Mouse (Mus musculus) cerebellum, adult (tissue): ENCODE measurements at regions not wholly inside any gene's neighbourhood (a gene's known extent, or its start where the extent isn't known, plus 50 kb on each side); places are given as distances from the start of the nearest gene placed in this dataset.

Experiments used
- ATAC-seq: cut with Nextera tagmentation; 2 replicates; pipeline ENCODE4 v1.9.2; 2017; ENCODE audit warnings: mild to moderate bottlenecking, moderate library complexity, mixed read lengths; ENCODE audit not compliant: insufficient number of reproducible peaks, low FRiP score, low TSS enrichment

DNA sequence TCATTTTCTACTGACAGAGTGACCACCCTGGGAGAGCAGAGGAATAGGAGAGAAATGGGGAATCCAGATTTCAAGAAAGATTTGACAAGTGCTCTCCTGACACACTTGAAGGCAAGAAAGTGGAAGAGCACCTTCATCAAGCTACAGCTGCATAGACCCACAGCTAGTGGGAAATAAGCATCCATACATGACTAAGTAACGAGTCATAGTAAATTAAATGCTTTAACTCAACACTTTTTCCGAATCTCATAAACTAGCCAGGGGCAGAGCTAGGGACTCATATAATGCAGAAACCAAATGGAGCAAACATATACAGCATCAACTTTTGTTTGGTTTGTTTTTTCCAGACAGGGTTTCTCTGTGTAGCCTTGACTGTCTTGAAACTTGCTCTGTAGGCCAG is 383.2 kb upstream of the Gm10306 start:
- no peak for ATAC-seq

DNA sequence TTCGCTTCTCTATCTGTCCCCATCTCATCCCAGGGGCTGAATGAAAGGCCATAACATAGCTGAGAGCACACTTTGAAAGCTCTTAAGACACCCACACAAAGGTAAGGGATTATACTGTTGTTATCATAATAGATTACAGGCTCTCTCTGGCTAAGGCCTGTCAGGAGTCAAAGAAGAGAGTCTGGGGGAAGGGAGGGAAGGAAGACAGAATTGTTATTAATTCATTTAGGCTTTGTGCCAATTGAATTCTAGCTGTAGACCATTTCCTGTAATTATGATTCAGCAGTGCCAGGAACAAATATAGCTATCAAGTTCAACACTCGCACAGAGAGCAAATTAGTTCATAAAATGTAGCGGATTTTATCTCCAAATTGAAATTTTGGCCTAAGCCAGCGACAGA is 369.3 kb upstream of the Gm10306 start:
- ATAC-seq, result no peak

GRCm38 (mm10) chr4:94188354-94188753 is 368.0 kb upstream of the Gm10306 start:
- no peak for ATAC-seq

DNA sequence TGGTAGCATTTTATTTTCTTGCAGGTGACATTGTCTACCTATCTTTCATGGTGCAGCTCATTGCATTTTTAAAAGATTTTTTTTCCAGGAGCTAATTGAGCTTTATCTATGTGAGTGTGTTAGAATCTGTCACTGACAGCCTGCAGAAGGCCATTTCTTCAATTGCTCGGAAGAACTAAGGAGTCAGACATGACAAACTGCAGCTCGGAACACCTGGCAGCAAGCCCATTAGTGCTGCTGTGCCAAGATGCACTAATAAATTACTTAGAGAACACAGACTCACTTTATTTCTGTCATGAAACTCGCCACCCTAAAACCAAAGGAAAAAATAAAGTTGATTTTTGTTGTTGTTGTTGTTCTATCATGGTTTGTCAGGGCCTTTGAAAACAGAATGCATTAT is 367.5 kb upstream of the Gm10306 start:
- ATAC-seq, result no peak

DNA sequence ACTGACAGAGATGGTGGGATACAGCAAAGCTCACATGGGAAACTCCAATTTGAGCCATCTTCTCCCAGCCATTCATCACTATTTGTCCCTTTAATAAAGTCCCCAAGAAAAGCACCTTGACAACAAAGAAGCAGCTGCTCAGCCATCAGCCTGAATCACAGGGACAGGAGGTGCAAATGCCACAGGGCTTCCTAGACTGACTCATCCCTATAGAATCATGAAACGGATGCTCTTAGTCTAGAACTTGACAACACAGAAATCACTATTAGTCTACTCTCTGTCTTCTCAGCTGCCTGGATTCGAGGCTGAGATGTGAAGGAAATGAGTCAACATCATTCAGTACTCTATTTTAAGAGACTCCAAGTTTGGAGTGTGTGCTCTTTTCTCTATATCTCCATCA is 365.4 kb upstream of the Gm10306 start:
- ATAC-seq, result no peak

GRCm38 (mm10) chr4:94216265-94216664 is 340.1 kb upstream of the Gm10306 start:
- no peak for ATAC-seq

DNA sequence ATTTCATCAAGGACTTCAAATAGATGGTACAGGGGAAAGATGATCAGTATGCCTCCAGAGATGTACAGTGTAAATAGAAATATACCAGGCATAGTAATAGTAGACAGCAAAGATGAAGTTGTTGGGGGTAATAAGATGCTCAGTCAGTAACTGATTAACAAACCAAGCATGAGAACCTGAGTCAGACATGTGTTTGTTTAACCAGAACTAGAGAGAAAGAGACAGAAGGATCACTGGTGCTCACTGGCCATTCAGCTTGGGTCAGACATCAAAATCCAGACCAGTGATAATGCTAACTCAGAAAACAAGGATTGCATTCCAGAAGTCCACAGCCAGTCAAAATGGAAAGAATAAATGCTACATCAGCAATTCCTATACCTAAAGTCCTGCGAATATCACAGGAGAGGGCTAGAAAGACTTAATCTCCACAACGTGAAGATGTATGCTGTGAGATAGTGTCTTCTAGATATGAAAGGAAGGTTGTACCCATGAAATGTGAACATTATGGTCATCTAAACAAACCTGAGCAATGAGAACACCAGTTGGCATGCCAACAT is 320.6 kb upstream of the Gm10306 start:
- ATAC-seq, result no peak

DNA sequence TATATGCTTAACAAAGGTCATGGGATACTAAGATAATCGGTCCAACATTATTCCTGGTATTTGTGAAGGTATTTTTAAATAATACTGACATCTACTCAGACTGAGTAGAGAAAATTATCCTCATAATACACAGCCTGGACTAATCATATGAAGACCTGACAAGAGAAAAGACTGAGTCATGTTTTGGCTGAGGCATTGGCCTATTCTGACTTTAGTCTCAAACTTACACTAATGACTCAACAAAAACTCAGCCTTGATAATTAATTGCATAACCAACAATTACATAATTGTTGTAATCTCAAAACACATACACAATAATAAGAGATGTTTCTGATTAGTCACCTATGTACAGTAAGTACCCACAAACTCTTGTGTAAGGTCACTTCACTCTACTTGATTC is 300.3 kb upstream of the Gm10306 start:
- ATAC-seq, result no peak

GRCm38 (mm10) chr4:94261136-94261535 is 295.2 kb upstream of the Gm10306 start:
- ATAC-seq, result no peak

DNA sequence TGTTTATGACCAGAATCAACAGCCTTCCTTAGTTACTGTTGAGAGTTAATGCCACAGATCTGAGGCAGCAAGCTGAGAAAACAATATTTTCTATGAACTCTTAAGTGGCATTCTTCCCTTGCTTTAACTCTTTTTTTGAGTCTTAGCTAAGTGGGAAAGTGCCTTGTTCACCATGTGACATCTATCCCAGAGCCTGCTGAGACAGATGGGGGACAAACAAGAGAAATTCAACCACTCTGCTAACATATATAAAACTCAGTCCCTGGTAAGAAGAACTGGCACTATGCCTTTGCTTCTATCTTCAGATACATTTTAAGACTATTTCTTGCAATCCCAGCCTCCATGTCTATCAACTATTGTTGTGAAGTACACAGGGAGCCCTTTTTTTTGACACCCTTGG is 274.6 kb upstream of the Gm10306 start:
- ATAC-seq, result no peak

DNA sequence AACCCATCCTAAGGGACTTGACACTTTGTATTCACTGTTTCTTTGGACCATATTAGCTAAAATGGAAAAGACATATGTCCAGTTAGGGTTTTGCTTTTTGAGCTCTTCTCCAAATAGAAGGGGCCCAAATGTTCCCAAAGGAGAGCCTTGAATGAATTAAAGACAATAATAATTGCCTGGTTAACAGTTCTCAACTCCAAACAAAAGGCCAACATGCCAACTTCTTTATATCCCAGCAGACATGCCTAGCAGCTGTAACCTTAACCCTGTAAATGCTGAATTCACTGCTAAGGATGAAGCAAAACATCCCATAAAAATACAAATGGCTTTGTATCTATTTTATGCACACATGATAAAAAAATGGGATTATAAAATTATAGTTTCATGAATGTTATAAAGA is 264.2 kb upstream of the Gm10306 start:
- ATAC-seq, result no peak

DNA sequence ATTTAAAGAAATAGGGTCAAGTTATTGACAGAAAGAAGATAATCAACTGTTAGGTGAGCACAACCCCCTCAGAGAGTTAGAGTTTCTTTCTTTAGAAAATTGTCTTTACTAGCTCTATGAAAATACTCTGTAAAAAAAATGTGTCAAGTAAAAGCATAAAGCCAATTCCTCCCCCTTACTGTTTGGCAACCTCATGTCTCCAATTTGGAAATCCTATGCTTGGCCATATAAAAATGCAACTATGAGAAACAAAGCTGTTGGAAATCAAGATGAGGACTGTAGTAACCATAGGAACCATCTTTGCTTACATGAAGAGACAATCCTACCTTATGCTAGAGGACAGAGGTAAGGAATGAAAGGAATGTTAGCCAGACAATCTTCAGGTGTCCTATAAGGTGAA is 239.0 kb upstream of the Gm10306 start:
- ATAC-seq, result no peak

DNA sequence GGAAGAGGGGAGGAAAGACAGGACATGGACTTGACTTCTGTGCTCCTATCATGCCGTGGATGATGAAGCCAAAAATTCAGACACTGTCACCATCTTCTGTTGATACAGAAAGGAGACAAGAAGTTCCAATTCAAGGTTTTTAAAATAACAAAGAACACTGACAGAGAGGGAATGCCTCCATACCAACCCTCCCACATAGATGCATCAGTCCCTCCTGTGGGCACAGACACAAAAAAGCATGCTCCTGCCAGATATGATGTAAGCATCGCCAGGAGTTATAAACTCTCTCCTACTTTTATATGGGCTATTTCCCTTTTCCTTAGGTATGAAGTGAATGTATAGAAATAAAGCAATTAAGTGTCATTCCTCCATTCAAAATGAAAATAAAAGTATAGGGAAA is 229.6 kb upstream of the Gm10306 start:
- no peak for ATAC-seq

- ATAC-seq, result no peak
These were observed 213.0 kb upstream of the Gm10306 start for GRCm38 (mm10) chr4:94343331-94343730.

- no peak for ATAC-seq
These were observed 207.1 kb upstream of the Gm10306 start for GRCm38 (mm10) chr4:94349273-94349672.

GRCm38 (mm10) chr4:94356982-94357381 is 199.4 kb upstream of the Gm10306 start:
- no peak for ATAC-seq

- ATAC-seq, result no peak
These were observed 195.4 kb upstream of the Gm10306 start for GRCm38 (mm10) chr4:94360810-94361527.

DNA sequence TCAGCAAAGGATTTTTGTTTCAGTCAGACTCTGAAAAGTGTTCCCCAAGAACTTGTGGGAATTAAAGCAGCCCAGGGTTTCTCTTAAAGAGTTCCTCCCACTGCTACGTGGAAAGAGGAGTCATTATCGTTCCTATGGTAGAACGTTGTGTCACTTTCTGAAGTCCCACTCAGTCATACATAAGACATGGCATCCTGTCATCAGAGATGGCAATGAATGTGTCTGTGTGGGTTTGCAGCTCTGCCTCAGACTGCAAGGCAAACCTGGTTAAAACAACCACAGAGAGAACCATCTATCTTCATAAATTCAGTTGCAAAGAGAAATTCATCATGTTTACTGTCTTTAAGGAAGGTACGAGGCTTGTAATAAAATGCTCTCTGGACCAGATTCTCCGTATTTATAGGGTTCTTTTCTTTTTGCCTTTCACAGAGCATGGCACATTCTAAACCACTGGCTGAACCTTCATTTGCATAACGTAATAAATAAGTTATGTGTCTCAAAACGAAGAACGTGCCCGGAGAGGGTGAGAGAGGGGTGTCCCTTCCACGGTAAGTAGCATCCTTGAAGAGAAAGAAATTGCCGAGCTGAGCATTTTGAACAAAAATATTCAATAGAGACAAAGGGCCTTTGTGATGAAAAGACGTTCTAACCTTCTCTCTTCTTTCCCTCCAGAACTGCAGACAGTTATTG is 194.7 kb upstream of the Gm10306 start:
- no peak for ATAC-seq

DNA sequence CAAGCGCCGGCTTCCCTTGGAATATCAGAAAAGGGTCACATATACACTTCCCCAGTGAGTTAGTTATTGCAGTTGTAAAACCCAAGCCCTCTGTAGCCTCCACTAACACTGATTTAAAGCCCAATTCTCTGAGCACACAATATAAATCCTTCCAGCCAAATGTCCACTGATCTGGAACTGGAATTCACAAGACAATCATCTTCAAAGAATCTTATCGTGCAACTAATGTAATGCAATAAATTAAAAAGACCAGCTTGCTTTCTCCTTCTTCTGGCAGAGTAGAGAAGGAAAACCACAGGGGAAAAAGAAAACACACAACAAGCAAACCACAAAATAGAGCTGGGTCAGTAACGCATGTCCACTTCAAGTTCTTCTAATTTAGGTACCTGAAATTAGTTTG is 191.0 kb upstream of the Gm10306 start:
- ATAC-seq, result no peak

DNA sequence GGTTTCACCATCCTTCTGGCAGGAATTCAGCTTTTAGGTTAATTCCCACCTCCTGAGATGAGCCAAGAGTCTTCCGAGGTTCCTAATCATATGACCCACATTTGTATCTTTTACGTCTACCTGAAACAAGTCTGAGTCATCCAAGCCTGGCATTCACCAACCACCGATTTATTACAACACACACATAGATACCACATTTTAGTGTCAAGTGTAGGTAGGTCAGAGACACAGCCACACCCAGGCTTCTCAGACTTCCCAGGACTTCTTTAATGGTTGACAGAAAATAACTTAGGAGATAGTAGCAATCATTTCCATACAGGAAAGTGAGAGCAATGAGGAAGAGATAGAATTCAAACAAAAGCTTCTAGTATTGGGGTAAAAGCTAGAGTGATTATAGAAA is 189.2 kb upstream of the Gm10306 start:
- ATAC-seq, result no peak

- no peak for ATAC-seq
These were observed 185.4 kb upstream of the Gm10306 start for GRCm38 (mm10) chr4:94370981-94371380.

GRCm38 (mm10) chr4:94376256-94376655 is 180.1 kb upstream of the Gm10306 start:
- no peak for ATAC-seq
